Mouse (Mus musculus): ENCODE results near the gene Iars. TPM values are rescaled to one million over a fixed set of nuclear protein-coding genes. Genes with fewer than 3 reads are reported as not detected.

The Iars gene
- polyA plus RNA-seq (2014; fragmentation: Nextera tagmentation; extraction: Ambion mirVana), result 142 and 161 TPM in 2 replicates

- peaks cover 5% of the 10 kb centered on the region; the same call in 1 of the 2 replicates for H3K36me3 ChIP-seq (ENCODE audit: control insufficient read depth, insufficient read depth, low read length)
These were observed at the start of gene Iars for GRCm38 (mm10) chr13:49681351-49682232. Gene Iars, plus strand, starts transcription at chr13:49682100.

DNA sequence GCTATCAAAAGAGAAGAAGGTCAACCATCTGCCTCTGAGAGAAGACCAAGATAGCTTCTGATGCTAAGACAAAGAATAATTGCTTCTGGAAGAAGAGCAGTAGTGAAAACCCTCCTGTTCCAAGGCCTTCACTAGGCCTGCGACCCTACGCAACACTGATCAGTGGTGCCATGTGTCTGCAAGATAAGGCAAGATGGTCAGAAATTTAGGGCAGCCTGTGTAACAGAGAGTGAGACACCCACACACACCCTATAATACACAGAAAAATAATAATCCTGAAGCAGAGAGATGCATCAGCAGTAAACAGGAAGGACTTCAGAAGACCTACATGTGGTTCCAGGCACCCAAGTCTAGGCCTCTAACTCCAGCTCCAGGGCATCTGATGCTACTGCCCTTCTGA, 41.9 kb upstream of the Iars start:
- Histone ChIP-seq H3K27me3 (replicated peaks; ENCODE audit: control insufficient read depth, insufficient read depth, low read length) (no peaks in the 10 kb centered on the region), H3K4me2 (no peak overlapping the region), H3K9ac (ENCODE audit: low read depth, low read length) (no peak overlapping the region), H3K4me1 (replicated peaks; ENCODE audit: control insufficient read depth, insufficient read depth, low read length) (peaks cover 3% of the 10 kb centered on the region), H3K9me3 (ENCODE audit: control insufficient read depth, low read length) (no peaks in the 10 kb centered on the region), H3K36me3 (ENCODE audit: control insufficient read depth, insufficient read depth, low read length) (no peaks in the 10 kb centered on the region; the same call in 1 of the 2 replicates), H3K27ac (ENCODE audit: low read depth, low read length) (peak overlapping the region; percentile 53), H3K4me3 (ENCODE audit: low read depth, low read length) (no peak overlapping the region)
- WGBS, result 61% methylated on average over 2 of the region's 2 CpGs
- DNase-seq (ENCODE audit: low spot score), result no peak
- ATAC-seq (replicated peaks; ENCODE audit: low FRiP score), result peak; percentile 95

More at GRCm38 (mm10) chr13:49681351-49682232, at the start of gene Iars:
- WGBS, result 5% methylated on average over 26 of the region's 26 CpGs
- peak within 1 kb of the TSS; percentile 96 for H3K4me3 ChIP-seq (ENCODE audit: low read depth, low read length)
- no peaks in the 10 kb centered on the region for H3K27me3 ChIP-seq (replicated peaks; ENCODE audit: control insufficient read depth, insufficient read depth, low read length)
- peak within 1 kb of the TSS; percentile 81 for H3K4me2 ChIP-seq
- H3K9me3 ChIP-seq (ENCODE audit: control insufficient read depth, low read length), result no peaks in the 10 kb centered on the region
- H3K4me1 ChIP-seq (replicated peaks; ENCODE audit: control insufficient read depth, insufficient read depth, low read length), result peaks cover 13% of the 10 kb centered on the region
- peak; percentile 99 for DNase-seq (ENCODE audit: low spot score)
- peak within 1 kb of the TSS; percentile 98 for H3K9ac ChIP-seq (ENCODE audit: low read depth, low read length)
- ATAC-seq (replicated peaks; ENCODE audit: low FRiP score), result peak; percentile 100
- peak within 1 kb of the TSS; percentile 87 for H3K27ac ChIP-seq (ENCODE audit: low read depth, low read length)

- no peak for ATAC-seq (replicated peaks; ENCODE audit: low FRiP score)
- Histone ChIP-seq H3K27me3 (replicated peaks; ENCODE audit: control insufficient read depth, insufficient read depth, low read length) (no peaks in the 10 kb centered on the region), H3K36me3 (ENCODE audit: control insufficient read depth, insufficient read depth, low read length) (no peaks in the 10 kb centered on the region; the same call in 1 of the 2 replicates), H3K9ac (ENCODE audit: low read depth, low read length) (no peak overlapping the region), H3K4me1 (replicated peaks; ENCODE audit: control insufficient read depth, insufficient read depth, low read length) (peaks cover 3% of the 10 kb centered on the region), H3K4me2 (no peak overlapping the region), H3K27ac (ENCODE audit: low read depth, low read length) (no peak overlapping the region), H3K4me3 (ENCODE audit: low read depth, low read length) (no peak overlapping the region), H3K9me3 (ENCODE audit: control insufficient read depth, low read length) (no peaks in the 10 kb centered on the region)
- DNase-seq (ENCODE audit: low spot score), result no peak
- WGBS, result 86% methylated on average over 6 of the region's 6 CpGs
These were observed 39.2 kb upstream of the Iars start for GRCm38 (mm10) chr13:49642650-49643049.

GRCm38 (mm10) chr13:49643669-49644362, 38.1 kb upstream of the Iars start:
- Histone ChIP-seq H3K4me2 (no peak overlapping the region), H3K27ac (ENCODE audit: low read depth, low read length) (no peak overlapping the region), H3K9me3 (ENCODE audit: control insufficient read depth, low read length) (no peaks in the 10 kb centered on the region), H3K27me3 (replicated peaks; ENCODE audit: control insufficient read depth, insufficient read depth, low read length) (no peaks in the 10 kb centered on the region), H3K4me1 (replicated peaks; ENCODE audit: control insufficient read depth, insufficient read depth, low read length) (peaks cover 3% of the 10 kb centered on the region), H3K4me3 (ENCODE audit: low read depth, low read length) (no peak overlapping the region), H3K9ac (ENCODE audit: low read depth, low read length) (no peak overlapping the region), H3K36me3 (ENCODE audit: control insufficient read depth, insufficient read depth, low read length) (no peaks in the 10 kb centered on the region)
- ATAC-seq (replicated peaks; ENCODE audit: low FRiP score) (no peak), DNase-seq (ENCODE audit: low spot score) (no peak)

DNA sequence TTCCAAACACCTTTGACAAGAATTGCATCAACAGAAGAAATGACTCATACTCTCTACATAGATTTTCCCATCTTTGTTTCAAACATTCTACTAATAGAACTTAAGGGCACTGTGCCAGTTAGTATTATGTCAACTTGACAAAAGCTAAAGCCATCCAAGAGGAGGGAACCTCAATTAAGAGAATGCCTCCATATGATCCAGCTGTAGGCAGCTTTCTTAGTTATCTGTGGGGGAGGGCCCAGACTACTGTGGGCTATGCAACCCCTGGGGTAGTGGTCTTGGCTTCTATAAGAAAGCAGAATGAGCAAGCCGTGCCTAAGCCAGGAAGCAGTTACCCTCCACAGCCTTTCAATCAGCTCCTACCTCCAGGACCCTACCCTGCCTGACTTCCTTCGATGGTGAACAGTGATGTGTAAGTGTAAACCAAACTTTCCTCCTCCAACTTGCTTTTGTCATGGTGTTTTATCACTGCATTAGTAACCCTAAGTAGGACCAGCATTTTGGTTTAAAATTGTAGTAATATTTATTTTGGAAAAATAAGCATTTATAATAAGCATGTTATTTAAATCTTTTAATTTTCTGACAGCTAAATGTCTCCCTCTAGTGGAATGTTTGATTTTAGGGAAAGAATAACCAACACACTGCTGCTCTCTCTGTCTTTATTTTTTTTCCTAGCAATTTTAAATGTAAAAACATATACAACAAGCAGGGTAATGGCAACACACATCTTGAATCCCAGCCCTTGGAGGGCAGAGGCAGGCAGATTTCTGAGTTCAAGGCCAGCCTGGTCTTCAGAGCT, 37.0 kb upstream of the Iars start:
- no peak for DNase-seq (ENCODE audit: low spot score)
- Histone ChIP-seq H3K27ac (ENCODE audit: low read depth, low read length) (no peak overlapping the region), H3K4me2 (no peak overlapping the region), H3K9ac (ENCODE audit: low read depth, low read length) (no peak overlapping the region), H3K4me1 (replicated peaks; ENCODE audit: control insufficient read depth, insufficient read depth, low read length) (no peaks in the 10 kb centered on the region), H3K27me3 (replicated peaks; ENCODE audit: control insufficient read depth, insufficient read depth, low read length) (no peaks in the 10 kb centered on the region), H3K9me3 (ENCODE audit: control insufficient read depth, low read length) (no peaks in the 10 kb centered on the region), H3K36me3 (ENCODE audit: control insufficient read depth, insufficient read depth, low read length) (no peaks in the 10 kb centered on the region), H3K4me3 (ENCODE audit: low read depth, low read length) (no peak overlapping the region)
- no peak for ATAC-seq (replicated peaks; ENCODE audit: low FRiP score)
- 79% methylated on average over 2 of the region's 2 CpGs for WGBS

GRCm38 (mm10) chr13:49646019-49646418, 35.9 kb upstream of the Iars start:
- ATAC-seq (replicated peaks; ENCODE audit: low FRiP score) (no peak), DNase-seq (ENCODE audit: low spot score) (no peak)
- H3K4me1 ChIP-seq (replicated peaks; ENCODE audit: control insufficient read depth, insufficient read depth, low read length), result no peaks in the 10 kb centered on the region
- no peak overlapping the region for H3K9ac ChIP-seq (ENCODE audit: low read depth, low read length)
- WGBS, result 86% methylated on average over 1 of the region's 1 CpGs
- no peaks in the 10 kb centered on the region for H3K9me3 ChIP-seq (ENCODE audit: control insufficient read depth, low read length)
- H3K4me2 ChIP-seq, result no peak overlapping the region
- no peak overlapping the region for H3K27ac ChIP-seq (ENCODE audit: low read depth, low read length)
- no peaks in the 10 kb centered on the region for H3K36me3 ChIP-seq (ENCODE audit: control insufficient read depth, insufficient read depth, low read length)
- no peaks in the 10 kb centered on the region for H3K27me3 ChIP-seq (replicated peaks; ENCODE audit: control insufficient read depth, insufficient read depth, low read length)
- no peak overlapping the region for H3K4me3 ChIP-seq (ENCODE audit: low read depth, low read length)

DNA sequence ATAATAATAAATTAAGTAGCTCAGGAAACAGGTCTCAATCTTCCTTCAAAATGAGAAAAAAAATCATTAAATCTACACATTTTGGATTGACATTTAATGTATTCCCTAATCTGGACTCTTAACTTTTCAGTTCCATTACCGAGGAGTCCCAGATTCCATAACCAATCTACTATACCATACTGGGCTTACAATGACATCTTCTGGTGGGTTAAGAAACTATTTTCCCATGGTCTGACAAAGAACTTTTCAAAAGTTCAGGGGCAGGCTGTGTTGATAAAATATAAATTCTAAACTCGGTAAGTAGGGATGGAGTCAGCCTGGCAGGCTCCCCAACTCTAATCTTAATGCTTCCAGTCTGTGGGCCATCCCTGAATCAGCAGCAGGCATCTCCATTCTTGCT, 30.8 kb upstream of the Iars start:
- no peak overlapping the region for H3K27ac ChIP-seq (ENCODE audit: low read depth, low read length)
- no peak overlapping the region for H3K9ac ChIP-seq (ENCODE audit: low read depth, low read length)
- WGBS, result 46% methylated on average over 2 of the region's 2 CpGs
- H3K4me3 ChIP-seq (ENCODE audit: low read depth, low read length), result peak overlapping the region; percentile 86
- no peaks in the 10 kb centered on the region for H3K9me3 ChIP-seq (ENCODE audit: control insufficient read depth, low read length)
- peak overlapping the region; percentile 63 for H3K4me2 ChIP-seq
- no peaks in the 10 kb centered on the region for H3K27me3 ChIP-seq (replicated peaks; ENCODE audit: control insufficient read depth, insufficient read depth, low read length)
- H3K36me3 ChIP-seq (ENCODE audit: control insufficient read depth, insufficient read depth, low read length), result no peaks in the 10 kb centered on the region; the same call in 1 of the 2 replicates
- ATAC-seq (replicated peaks; ENCODE audit: low FRiP score), result no peak
- no peaks in the 10 kb centered on the region for H3K4me1 ChIP-seq (replicated peaks; ENCODE audit: control insufficient read depth, insufficient read depth, low read length)
- DNase-seq (ENCODE audit: low spot score), result no peak

DNA sequence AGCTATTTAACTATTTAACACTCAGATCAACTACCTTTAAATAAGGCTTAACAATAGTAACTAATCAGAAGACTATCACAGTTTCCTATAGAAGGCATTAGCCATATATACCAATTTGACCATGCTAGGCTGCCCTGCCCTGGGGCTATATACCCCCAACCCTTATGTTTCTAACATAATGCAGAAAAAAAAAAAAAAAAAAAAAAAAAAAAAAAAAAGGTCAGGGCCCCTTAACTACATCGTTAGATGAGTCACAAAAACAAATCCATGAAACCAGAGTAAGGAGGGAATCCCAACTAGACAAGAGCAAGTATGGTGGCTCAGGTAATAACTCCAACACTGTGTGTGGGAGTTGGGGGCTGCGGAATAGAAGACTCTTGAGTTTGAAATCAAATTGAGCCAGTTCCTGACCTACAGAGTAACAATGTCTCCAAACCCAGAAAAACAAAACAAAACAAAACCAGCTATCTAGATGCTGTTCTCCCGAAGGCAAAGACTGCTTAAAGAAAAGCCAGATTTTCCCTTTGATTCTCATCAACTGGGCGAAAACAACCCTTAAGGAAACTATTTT, 30.0 kb upstream of the Iars start:
- Histone ChIP-seq H3K27me3 (replicated peaks; ENCODE audit: control insufficient read depth, insufficient read depth, low read length) (no peaks in the 10 kb centered on the region), H3K9ac (ENCODE audit: low read depth, low read length) (peak overlapping the region; percentile 74), H3K27ac (ENCODE audit: low read depth, low read length) (peak overlapping the region; percentile 57; the same call in 1 of the 2 replicates), H3K36me3 (ENCODE audit: control insufficient read depth, insufficient read depth, low read length) (no peaks in the 10 kb centered on the region; the same call in 1 of the 2 replicates), H3K4me3 (ENCODE audit: low read depth, low read length) (peak overlapping the region; percentile 86), H3K4me1 (replicated peaks; ENCODE audit: control insufficient read depth, insufficient read depth, low read length) (no peaks in the 10 kb centered on the region), H3K9me3 (ENCODE audit: control insufficient read depth, low read length) (no peaks in the 10 kb centered on the region), H3K4me2 (peak overlapping the region; percentile 63)
- 2% methylated on average over 4 of the region's 4 CpGs for WGBS
- no peak for ATAC-seq (replicated peaks; ENCODE audit: low FRiP score)
- DNase-seq (ENCODE audit: low spot score), result no peak
